Mouse (Mus musculus): ENCODE measurements at regions not wholly inside any gene's neighbourhood (a gene's known extent, or its start where the extent isn't known, plus 50 kb on each side); places are given as distances from the start of the nearest gene placed in this dataset.

DNA sequence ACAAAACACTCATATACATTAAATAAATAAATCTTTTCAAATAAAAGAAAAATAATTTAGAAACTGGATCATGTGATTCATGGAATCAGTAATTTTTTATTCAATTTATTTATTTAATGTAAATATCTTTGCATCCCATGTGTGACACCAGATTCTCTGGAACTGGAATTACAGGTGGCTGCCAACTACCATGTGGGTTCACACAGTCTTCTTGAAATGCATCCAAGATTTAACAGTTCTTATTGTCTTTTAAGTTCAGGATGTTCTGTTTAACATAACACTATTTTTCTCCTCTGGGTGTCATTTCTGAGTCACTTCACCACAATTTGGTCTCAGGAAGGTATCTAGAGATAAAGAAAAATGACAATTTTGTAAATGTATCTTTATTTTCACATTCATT is 1502.0 kb downstream of the Brinp3 start:
- in situ Hi-C loops (cut with MboI, MseI) = no loop called here

- in situ Hi-C loops (cut with MboI, MseI) = loop anchor here in 1 of 2 experiments (10.0 kb wide), 1 partner anchor 1641 kb away; no protein-coding TSS in a partner anchor
Measured at GRCm38 (mm10) chr1:148033851-148034250, 1539.3 kb downstream of the Brinp3 start.

- in situ Hi-C loops (cut with MboI, MseI) = no loop called here
Measured at GRCm38 (mm10) chr1:148051876-148052275, 1557.3 kb downstream of the Brinp3 start.
